Mouse (Mus musculus) kidney, adult 18-20 months (tissue): ENCODE data around the gene Olfr71.

Experiments
- DNase-seq: peaks from one replicate; pipeline ENCODE4 v3.0.0; 2021

Olfr71 gene

GRCm38 (mm10) chr4:43709869-43710268, at the start of gene Olfr71:
Gene Olfr71, minus strand, starts transcription at chr4:43710255.
- DNase-seq = no peak

GRCm38 (mm10) chr4:43757213-43757612, 47.2 kb upstream of the Olfr71 start:
- no peak for DNase-seq

GRCm38 (mm10) chr4:43745187-43745586, 35.1 kb upstream of the Olfr71 start:
- no peak for DNase-seq

- DNase-seq = no peak
Observed at GRCm38 (mm10) chr4:43743099-43743498, 33.0 kb upstream of the Olfr71 start.

GRCm38 (mm10) chr4:43742637-43743036, 32.6 kb upstream of the Olfr71 start:
- DNase-seq = no peak

- no peak for DNase-seq
Observed at GRCm38 (mm10) chr4:43741526-43741925, 31.5 kb upstream of the Olfr71 start.

GRCm38 (mm10) chr4:43738989-43739674, 29.1 kb upstream of the Olfr71 start:
- no peak for DNase-seq

GRCm38 (mm10) chr4:43737144-43737543, 27.1 kb upstream of the Olfr71 start:
- DNase-seq = no peak

- DNase-seq = no peak
Observed at GRCm38 (mm10) chr4:43733186-43733585, 23.1 kb upstream of the Olfr71 start.

- DNase-seq = no peak
Observed at GRCm38 (mm10) chr4:43732171-43732570, 22.1 kb upstream of the Olfr71 start.

- no peak for DNase-seq
Observed at GRCm38 (mm10) chr4:43730750-43731297, 20.8 kb upstream of the Olfr71 start.

- peak; percentile 64 for DNase-seq
Observed at GRCm38 (mm10) chr4:43729794-43730550, 19.9 kb upstream of the Olfr71 start, which contains the start of gene Spaar. Gene Spaar, plus strand, starts transcription at chr4:43730034.

GRCm38 (mm10) chr4:43729126-43729525, 19.1 kb upstream of the Olfr71 start:
- DNase-seq = no peak

GRCm38 (mm10) chr4:43728576-43728954, 18.5 kb upstream of the Olfr71 start:
- peak; percentile 51 for DNase-seq

GRCm38 (mm10) chr4:43727718-43728575, 17.9 kb upstream of the Olfr71 start:
- no peak for DNase-seq

- peak; percentile 70 for DNase-seq
Observed at GRCm38 (mm10) chr4:43726995-43727394, 16.9 kb upstream of the Olfr71 start, which contains the start of gene Hrct1. Gene Hrct1, plus strand, starts transcription at chr4:43727188.

GRCm38 (mm10) chr4:43726228-43726993, 16.4 kb upstream of the Olfr71 start:
- no peak for DNase-seq

GRCm38 (mm10) chr4:43724764-43725163, 14.7 kb upstream of the Olfr71 start:
- peak; percentile 47 for DNase-seq

GRCm38 (mm10) chr4:43722191-43722590, 12.1 kb upstream of the Olfr71 start:
- no peak for DNase-seq

- no peak for DNase-seq
Observed at GRCm38 (mm10) chr4:43720491-43721228, 10.6 kb upstream of the Olfr71 start.

GRCm38 (mm10) chr4:43713652-43714219, 3.7 kb upstream of the Olfr71 start:
- DNase-seq = peak; percentile 51
